Mouse (Mus musculus) lung, adult 2 months (tissue): Measurements from ENCODE around the gene Gzmm.

Experiments
- CTCF ChIP-seq: fragments of 200-500 bp; IDR thresholded peaks from 2 replicates; pipeline ENCODE4 v1.5.1; 2011; ENCODE audit warnings: mild to moderate bottlenecking, low read length, control low read depth; ENCODE audit not compliant: insufficient read depth
- POLR2A ChIP-seq: fragments of 200-500 bp; IDR thresholded peaks from 2 replicates; pipeline ENCODE4 v1.6.1; 2011; ENCODE audit warnings: low read depth, mild to moderate bottlenecking, control low read depth, low read length, borderline replicate concordance; ENCODE audit errors: extremely low read depth

DNA sequence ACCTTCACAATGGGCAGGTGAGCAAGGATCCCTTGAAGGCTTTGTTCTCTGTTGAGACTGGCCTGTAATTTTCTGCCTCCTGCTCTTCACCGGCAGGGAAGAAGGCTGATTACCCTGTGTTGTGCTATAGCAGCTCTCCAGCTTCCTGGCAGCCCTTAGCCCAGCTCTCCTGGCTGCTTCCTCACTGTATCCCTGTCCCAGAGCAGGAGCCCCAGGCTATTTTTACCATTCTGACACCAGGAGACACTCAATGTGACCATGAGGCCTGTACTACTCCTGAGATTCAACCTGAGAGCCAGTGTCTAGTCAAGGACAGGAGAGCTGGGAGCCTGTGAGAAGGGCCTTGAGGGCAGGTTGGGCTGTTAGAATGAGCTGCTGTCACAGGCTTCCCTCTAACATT, 2.1 kb upstream of the Gzmm start:
- TF ChIP-seq CTCF (no peak), POLR2A (no peak)
